Mouse (Mus musculus): ENCODE data around the gene Erich2.

The Erich2 gene

GRCm38 (mm10) chr2:70562611-70562980 lies 54.0 kb downstream of the Erich2 start:
- peak; percentile 15 for DNase-seq (ENCODE audit: low read depth, low spot score)

- DNase-seq (ENCODE audit: low read depth, low spot score), result peak; percentile 37
Measured at GRCm38 (mm10) chr2:70562981-70563671, 54.5 kb downstream of the Erich2 start.

GRCm38 (mm10) chr2:70563721-70564645 lies 55.4 kb downstream of the Erich2 start:
- DNase-seq (ENCODE audit: low read depth, low spot score), result peak; percentile 83

- DNase-seq (ENCODE audit: low read depth, low spot score), result peak; percentile 39
Measured at GRCm38 (mm10) chr2:70564646-70565315, 56.2 kb downstream of the Erich2 start.

- DNase-seq (ENCODE audit: low read depth, low spot score), result peak; percentile 25
Measured at GRCm38 (mm10) chr2:70565651-70566602, 57.3 kb downstream of the Erich2 start.

DNA sequence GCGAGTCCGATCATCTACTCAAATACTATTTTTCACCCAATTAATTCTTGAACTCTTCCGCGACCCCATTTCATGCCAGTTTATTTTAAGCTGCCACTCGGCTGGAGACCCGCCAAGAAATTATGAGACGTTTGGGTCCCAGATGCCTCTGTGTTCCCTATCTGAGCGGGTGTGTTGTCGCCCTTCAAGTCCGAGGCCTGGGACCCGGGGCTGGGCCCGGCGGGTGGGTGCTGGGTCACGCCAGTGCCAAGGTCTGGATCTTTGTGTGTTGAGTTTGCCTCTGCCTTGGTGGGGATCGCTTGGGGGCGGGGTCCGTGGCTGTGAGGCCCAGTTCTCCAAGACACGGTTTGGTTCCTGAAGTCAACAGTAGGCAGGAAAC lies 58.0 kb downstream of the Erich2 start:
- no peak for DNase-seq (ENCODE audit: low read depth, low spot score)

GRCm38 (mm10) chr2:70567071-70567681 lies 58.6 kb downstream of the Erich2 start:
- peak; percentile 66 for DNase-seq (ENCODE audit: low read depth, low spot score)

DNA sequence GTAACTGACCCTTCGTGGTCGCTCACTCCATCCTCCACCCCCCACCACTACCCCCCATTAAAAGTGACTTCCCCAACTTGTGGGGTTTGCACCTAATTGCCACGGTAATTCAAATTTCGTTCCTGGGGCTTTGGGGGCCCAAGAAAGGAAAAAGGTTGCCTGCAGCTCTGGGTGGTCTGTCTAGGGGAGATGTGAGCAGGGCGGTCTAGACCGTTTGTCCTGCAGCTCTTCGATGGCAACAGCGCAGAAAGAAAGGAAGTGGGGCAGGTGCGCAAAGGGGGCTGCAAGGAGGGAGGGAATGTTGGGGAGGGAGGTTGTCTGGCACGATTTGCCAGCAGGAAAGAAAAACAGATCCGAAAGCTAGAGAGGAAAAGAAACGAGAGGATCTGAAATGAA lies 59.1 kb downstream of the Erich2 start:
- DNase-seq (ENCODE audit: low read depth, low spot score), result no peak

DNA sequence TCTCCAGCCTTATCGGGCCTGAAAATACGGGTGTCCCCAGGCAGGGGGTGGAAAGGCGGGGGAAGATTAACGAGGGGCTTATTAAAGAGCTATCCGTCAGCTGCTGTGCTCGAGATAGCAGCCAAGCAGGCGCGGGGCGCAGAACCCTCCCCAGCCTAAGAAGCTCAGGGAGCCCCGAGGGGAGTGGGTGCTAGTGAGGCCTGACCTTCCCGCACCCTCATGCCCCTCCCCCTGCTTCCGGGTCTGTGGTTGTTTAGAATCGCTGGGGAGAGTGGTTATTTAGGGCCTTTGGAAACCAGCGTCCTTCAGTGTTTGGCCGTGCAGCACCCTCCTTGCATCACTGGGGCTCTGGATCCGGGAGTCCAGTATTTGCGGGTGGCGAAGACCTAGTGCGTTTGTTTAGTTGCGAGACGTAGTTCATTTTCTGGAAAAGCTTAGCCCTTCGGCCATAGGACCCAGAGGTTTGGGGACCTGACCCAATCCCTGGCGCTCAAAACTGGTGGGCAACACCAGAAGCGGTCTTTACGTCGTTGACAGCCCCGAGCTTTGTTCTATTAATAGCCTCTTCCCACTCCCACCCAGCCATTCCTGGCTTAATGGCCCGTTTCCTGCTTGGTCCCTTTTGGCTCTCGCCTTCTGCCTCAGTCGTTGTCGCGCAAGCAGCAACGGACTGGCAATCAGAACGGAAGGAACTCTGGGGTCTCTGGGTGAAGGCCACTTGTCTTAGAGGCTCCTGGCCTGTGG lies 59.8 kb downstream of the Erich2 start:
- peak; percentile 47 for DNase-seq (ENCODE audit: low read depth, low spot score)

GRCm38 (mm10) chr2:70571698-70572097 lies 63.1 kb downstream of the Erich2 start:
- no peak for DNase-seq (ENCODE audit: low read depth, low spot score)

DNA sequence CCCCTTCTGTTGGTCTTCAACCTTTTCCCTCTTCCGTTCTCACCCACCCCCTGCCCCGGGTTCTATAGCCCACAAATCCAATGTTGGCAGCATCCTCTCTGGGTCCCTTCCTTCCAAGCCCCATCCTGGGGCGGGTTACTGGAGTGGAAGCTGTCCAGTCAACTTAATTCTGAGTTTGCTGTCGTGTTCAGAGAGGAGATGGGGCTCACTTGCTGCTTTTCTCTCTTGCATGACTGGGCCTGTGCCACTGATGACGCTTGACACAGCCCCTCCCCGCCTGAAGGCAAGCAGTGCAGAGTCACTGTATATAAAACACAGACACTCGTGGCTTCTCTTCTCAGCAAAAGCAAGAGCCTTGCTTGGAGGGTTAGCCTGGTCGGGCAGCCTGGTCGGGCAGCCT lies 63.6 kb downstream of the Erich2 start:
- DNase-seq (ENCODE audit: low read depth, low spot score), result peak; percentile 27

DNA sequence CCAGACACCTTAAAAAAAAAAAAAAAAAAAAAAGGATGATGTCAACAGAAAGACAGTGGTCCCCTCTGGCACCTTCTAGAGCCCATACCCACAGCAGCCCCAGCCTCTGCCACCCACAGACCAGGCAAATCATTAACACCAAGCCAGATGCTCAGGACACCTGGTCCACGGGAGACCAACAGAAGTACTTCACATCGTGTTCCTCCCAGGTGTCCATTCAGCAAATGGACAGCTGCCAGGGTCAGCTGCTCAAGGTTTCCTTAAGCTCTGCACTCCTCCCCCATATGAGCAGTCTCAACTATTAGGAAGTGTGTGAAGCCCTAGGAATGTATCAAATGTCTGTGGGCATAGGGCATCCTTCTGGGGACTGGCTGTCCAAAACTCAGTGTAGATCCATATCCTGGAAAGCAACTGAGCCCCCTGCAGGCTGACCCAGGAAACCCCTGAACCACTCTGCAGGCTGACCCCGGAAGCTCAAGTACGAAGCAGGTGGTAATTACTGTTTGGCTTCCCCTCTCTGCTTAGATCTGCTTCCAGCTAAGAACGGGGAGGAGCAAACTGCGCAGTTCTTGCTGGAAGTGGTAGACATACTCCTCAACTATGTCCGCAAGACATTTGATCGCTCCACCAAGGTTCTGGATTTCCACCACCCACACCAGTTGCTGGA lies 65.1 kb downstream of the Erich2 start:
- DNase-seq (ENCODE audit: low read depth, low spot score), result no peak

DNA sequence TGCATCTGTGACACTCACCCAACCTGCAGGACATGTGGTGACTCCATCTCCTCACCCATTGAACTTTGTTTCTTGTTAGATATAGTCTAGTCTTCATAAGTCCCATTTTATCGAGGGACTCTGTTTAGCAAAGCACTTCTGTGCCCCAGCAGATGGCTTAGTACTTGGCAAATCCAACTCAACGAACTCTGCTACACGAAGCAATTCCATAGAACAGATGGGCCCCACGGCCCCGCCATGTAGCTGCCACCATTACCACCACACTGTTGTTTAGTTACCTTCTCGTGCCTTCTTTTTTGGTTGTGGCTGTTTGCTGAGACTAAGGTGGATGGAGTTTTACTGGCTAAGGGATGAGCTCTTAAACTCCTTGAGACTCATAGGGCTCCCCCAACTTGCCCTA lies 79.6 kb downstream of the Erich2 start:
- DNase-seq (ENCODE audit: low read depth, low spot score), result no peak

All from brain, adult 2 months (tissue).